Mouse (Mus musculus): ENCODE data around the gene Rnase12.

DNA sequence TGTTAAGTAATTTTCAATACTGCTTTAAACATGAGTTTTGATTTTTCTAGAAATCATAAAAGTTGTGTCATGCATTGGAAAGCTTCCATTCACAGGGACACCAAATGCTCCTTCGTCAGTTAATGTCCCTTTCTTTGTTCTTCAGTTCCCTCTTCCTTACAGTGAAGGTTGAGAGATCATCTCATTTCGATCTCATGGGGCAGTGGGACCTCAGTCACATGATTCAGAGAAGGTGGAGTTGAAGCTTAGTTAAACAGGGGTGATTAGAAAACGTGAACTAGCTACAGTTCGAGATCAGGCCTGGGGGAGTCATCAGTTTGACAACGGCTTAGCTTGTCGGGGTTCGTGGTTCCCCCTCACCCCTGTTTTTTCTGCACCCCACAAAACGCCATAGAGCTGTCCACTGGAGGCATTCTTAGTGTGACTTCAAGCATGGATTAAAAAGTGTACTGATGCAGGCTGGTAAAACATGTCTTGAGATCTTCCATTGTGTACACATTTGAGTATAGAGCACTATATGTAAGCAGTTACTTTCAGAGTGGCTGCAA lies 34.7 kb upstream of the Rnase12 start:
- TF ChIP-seq GATA1 (IDR thresholded peaks at IDR 0.05; ENCODE audit: low read length) (no peak), TAL1 (IDR thresholded peaks at IDR 0.05; ENCODE audit: low read length) (no peak)

All from erythroblast, embryonic 14.5 days (primary cell).